Mouse (Mus musculus): ENCODE measurements around the gene Opcml. TPM values are rescaled to one million over a fixed set of nuclear protein-coding genes. Genes with fewer than 3 reads are reported as not detected.

The Opcml gene
- polyA plus RNA-seq, 1 experiment from 2014 or later, result 0.02 TPM

GRCm38 (mm10) chr9:28572136-28572774 is 781.7 kb downstream of the Opcml start:
- H3K9ac ChIP-seq (replicated peaks), result no peak overlapping the region
- WGBS (ENCODE audit: insufficient replicate concordance), result 78% methylated on average over 9 of the region's 9 CpGs
- DNase-seq, result no peak
- H3K36me3 ChIP-seq (replicated peaks; ENCODE audit: insufficient read depth, low read length), result no peaks in the 10 kb centered on the region
- H3K4me2 ChIP-seq (ENCODE audit: low read depth, low read length), result no peak overlapping the region
- no peaks in the 10 kb centered on the region for H3K4me1 ChIP-seq (ENCODE audit: insufficient read depth)
- H3K9me3 ChIP-seq (ENCODE audit: low read length), result no peaks in the 10 kb centered on the region
- ATAC-seq, result no peak
- no peak overlapping the region for H3K4me3 ChIP-seq (ENCODE audit: low read depth, low read length)
- TF ChIP-seq EP300 (IDR thresholded peaks at IDR 0.05; ENCODE audit: low read depth), result no peak
- no peak for TF ChIP-seq CTCF (IDR thresholded peaks at IDR 0.05; ENCODE audit: low read depth)
- H3K27me3 ChIP-seq (ENCODE audit: insufficient read depth, low read length), result no peaks in the 10 kb centered on the region
- no peak overlapping the region for H3K27ac ChIP-seq (ENCODE audit: low read depth)

GRCm38 (mm10) chr9:28578730-28579129 is 788.2 kb downstream of the Opcml start:
- H3K4me2 ChIP-seq (ENCODE audit: low read depth, low read length), result no peak overlapping the region
- no peak for DNase-seq

GRCm38 (mm10) chr9:28587253-28587652 is 796.7 kb downstream of the Opcml start:
- H3K36me3 ChIP-seq (replicated peaks; ENCODE audit: insufficient read depth, low read length), result no peaks in the 10 kb centered on the region

More at GRCm38 (mm10) chr9:28578730-28579129, 788.2 kb downstream of the Opcml start:
- Histone ChIP-seq H3K27ac (ENCODE audit: low read depth) (no peak overlapping the region), H3K27me3 (ENCODE audit: insufficient read depth, low read length) (no peaks in the 10 kb centered on the region), H3K9ac (replicated peaks) (no peak overlapping the region), H3K36me3 (replicated peaks; ENCODE audit: insufficient read depth, low read length) (no peaks in the 10 kb centered on the region), H3K4me3 (ENCODE audit: low read depth, low read length) (no peak overlapping the region), H3K9me3 (ENCODE audit: low read length) (no peaks in the 10 kb centered on the region), H3K4me1 (ENCODE audit: insufficient read depth) (no peaks in the 10 kb centered on the region)
- TF ChIP-seq CTCF (IDR thresholded peaks at IDR 0.05; ENCODE audit: low read depth), result no peak
- TF ChIP-seq EP300 (IDR thresholded peaks at IDR 0.05; ENCODE audit: low read depth), result no peak
- no peak for ATAC-seq

GRCm38 (mm10) chr9:28587857-28588388 is 797.3 kb downstream of the Opcml start:
- Histone ChIP-seq H3K4me2 (ENCODE audit: low read depth, low read length) (no peak overlapping the region), H3K9me3 (ENCODE audit: low read length) (no peaks in the 10 kb centered on the region), H3K9ac (replicated peaks) (no peak overlapping the region), H3K4me1 (ENCODE audit: insufficient read depth) (no peaks in the 10 kb centered on the region), H3K27ac (ENCODE audit: low read depth) (no peak overlapping the region), H3K36me3 (replicated peaks; ENCODE audit: insufficient read depth, low read length) (no peaks in the 10 kb centered on the region), H3K4me3 (ENCODE audit: low read depth, low read length) (no peak overlapping the region), H3K27me3 (ENCODE audit: insufficient read depth, low read length) (no peaks in the 10 kb centered on the region)
- ATAC-seq (no peak), DNase-seq (no peak)
- WGBS (ENCODE audit: insufficient replicate concordance), result 80% methylated on average over 4 of the region's 4 CpGs
- TF ChIP-seq CTCF (IDR thresholded peaks at IDR 0.05; ENCODE audit: low read depth), result no peak

More at GRCm38 (mm10) chr9:28587253-28587652, 796.7 kb downstream of the Opcml start:
- no peak overlapping the region for H3K4me2 ChIP-seq (ENCODE audit: low read depth, low read length)
- H3K9ac ChIP-seq (replicated peaks), result no peak overlapping the region
- no peak overlapping the region for H3K27ac ChIP-seq (ENCODE audit: low read depth)
- DNase-seq (no peak), ATAC-seq (no peak)
- no peaks in the 10 kb centered on the region for H3K4me1 ChIP-seq (ENCODE audit: insufficient read depth)
- no peaks in the 10 kb centered on the region for H3K27me3 ChIP-seq (ENCODE audit: insufficient read depth, low read length)
- WGBS (ENCODE audit: insufficient replicate concordance), result 76% methylated on average over 3 of the region's 3 CpGs
- TF ChIP-seq EP300 (IDR thresholded peaks at IDR 0.05; ENCODE audit: low read depth), result no peak
- TF ChIP-seq CTCF (IDR thresholded peaks at IDR 0.05; ENCODE audit: low read depth), result no peak
- H3K4me3 ChIP-seq (ENCODE audit: low read depth, low read length), result no peak overlapping the region
- H3K9me3 ChIP-seq (ENCODE audit: low read length), result no peaks in the 10 kb centered on the region

- DNase-seq (no peak), ATAC-seq (no peak)
- Histone ChIP-seq H3K4me2 (ENCODE audit: low read depth, low read length) (no peak overlapping the region), H3K4me3 (ENCODE audit: low read depth, low read length) (no peak overlapping the region), H3K9me3 (ENCODE audit: low read length) (no peaks in the 10 kb centered on the region), H3K9ac (replicated peaks) (no peak overlapping the region), H3K4me1 (ENCODE audit: insufficient read depth) (no peaks in the 10 kb centered on the region), H3K36me3 (replicated peaks; ENCODE audit: insufficient read depth, low read length) (no peaks in the 10 kb centered on the region), H3K27me3 (ENCODE audit: insufficient read depth, low read length) (no peaks in the 10 kb centered on the region), H3K27ac (ENCODE audit: low read depth) (no peak overlapping the region)
- TF ChIP-seq CTCF (IDR thresholded peaks at IDR 0.05; ENCODE audit: low read depth) (no peak), EP300 (IDR thresholded peaks at IDR 0.05; ENCODE audit: low read depth) (no peak)
- WGBS (ENCODE audit: insufficient replicate concordance), result 68% methylated on average over 1 of the region's 1 CpGs
Observed at GRCm38 (mm10) chr9:28588488-28588887, 797.9 kb downstream of the Opcml start.

GRCm38 (mm10) chr9:28592208-28592607 is 801.6 kb downstream of the Opcml start:
- H3K4me1 ChIP-seq (ENCODE audit: insufficient read depth), result no peaks in the 10 kb centered on the region
- no peak for TF ChIP-seq CTCF (IDR thresholded peaks at IDR 0.05; ENCODE audit: low read depth)
- TF ChIP-seq EP300 (IDR thresholded peaks at IDR 0.05; ENCODE audit: low read depth), result no peak
- H3K27ac ChIP-seq (ENCODE audit: low read depth), result no peak overlapping the region
- ATAC-seq, result no peak
- 53% methylated on average over 3 of the region's 3 CpGs for WGBS (ENCODE audit: insufficient replicate concordance)
- H3K4me3 ChIP-seq (ENCODE audit: low read depth, low read length), result no peak overlapping the region
- no peaks in the 10 kb centered on the region for H3K27me3 ChIP-seq (ENCODE audit: insufficient read depth, low read length)
- no peaks in the 10 kb centered on the region for H3K36me3 ChIP-seq (replicated peaks; ENCODE audit: insufficient read depth, low read length)
- no peak overlapping the region for H3K4me2 ChIP-seq (ENCODE audit: low read depth, low read length)
- H3K9ac ChIP-seq (replicated peaks), result no peak overlapping the region
- no peak for DNase-seq
- H3K9me3 ChIP-seq (ENCODE audit: low read length), result no peaks in the 10 kb centered on the region
